Mouse (Mus musculus) lung, postnatal 0 days (tissue): ENCODE results near the gene Bmp8a.
"Not testable (repeated sequence)": the region's sequence is repeated elsewhere in the genome, so short reads cannot be mapped to it uniquely, and the experiment has no call there.

Experiments
- CTCF ChIP-seq: IDR thresholded peaks from 2 replicates; pipeline ENCODE4 v1.5.1; 2016; ENCODE audit warnings: antibody characterized with exemption, mild to moderate bottlenecking
- EP300 ChIP-seq: IDR thresholded peaks from 2 replicates; pipeline ENCODE4 v1.6.1; 2016; ENCODE audit warnings: antibody characterized with exemption, mild to moderate bottlenecking, control low read depth

DNA sequence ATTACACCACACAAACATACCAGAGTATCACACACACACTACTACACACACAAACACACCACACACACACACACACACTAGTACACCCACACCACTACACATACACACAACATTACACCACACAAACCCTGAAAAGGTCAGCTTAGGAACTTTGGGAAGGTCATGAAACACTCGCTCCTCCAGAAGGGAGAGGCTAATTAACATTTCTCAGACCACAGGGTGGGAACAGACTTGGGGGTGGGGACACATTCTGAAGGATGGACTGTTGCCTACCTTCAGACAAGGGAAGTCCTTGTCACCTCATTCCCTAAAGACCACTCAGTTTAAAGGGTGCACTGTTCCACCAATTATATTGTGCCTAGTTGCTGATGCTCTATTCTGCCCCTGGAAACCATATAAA, 11.1 kb downstream of the Bmp8a start:
- not testable (repeated sequence) for TF ChIP-seq CTCF, EP300
